Mouse (Mus musculus) MEL (cell line): ENCODE results near the gene Ndufb4. TPM values are rescaled to one million over a fixed set of nuclear protein-coding genes. Genes with fewer than 3 reads are reported as not detected.

Experiments
- DNase-seq: peaks from one replicate; pipeline ENCODE4 v3.0.0; 2011; ENCODE audit warnings: low read depth, low spot score
- H3K27ac ChIP-seq: 2 replicates; pipeline ENCODE4 v1.5.1; 2012; ENCODE audit warnings: low read depth, mild to moderate bottlenecking, control low read depth, low read length, moderate library complexity; ENCODE audit not compliant: control insufficient read depth
- H3K27me3 ChIP-seq, 2 experiments: fragments of 150-350 bp in 1 of 2; sonication (generic) in 1 of 2; 2 replicates each; pipeline ENCODE4 v1.6.1; 2012; ENCODE audit warnings: low read length in 2 of 2, mild to moderate bottlenecking in 2 of 2, improper control_type of control experiment in 1 of 2, moderate library complexity in 1 of 2; ENCODE audit not compliant: insufficient read depth in 2 of 2, control insufficient read depth in 1 of 2
- H3K36me3 ChIP-seq, 2 experiments: 2 replicates each; pipeline ENCODE4 v1.6.1; 2012 to 2014; ENCODE audit warnings: low read length in 2 of 2, improper control_type of control experiment in 1 of 2, inconsistent platforms in 1 of 2, mild to moderate bottlenecking in 1 of 2; ENCODE audit not compliant: insufficient read depth in 2 of 2, control insufficient read depth in 1 of 2
- H3K4me1 ChIP-seq, 2 experiments: fragments of 150-350 bp in 1 of 2; sonication (generic) in 1 of 2; 2 replicates each; pipeline ENCODE4 v1.6.1; 2012; ENCODE audit warnings: low read length in 2 of 2, improper control_type of control experiment in 1 of 2, mild to moderate bottlenecking in 1 of 2; ENCODE audit not compliant: insufficient read depth in 2 of 2, control insufficient read depth in 1 of 2
- H3K4me3 ChIP-seq, 2 experiments: fragments of 150-350 bp in 1 of 2; sonication (generic) in 1 of 2; 2 replicates each; pipeline ENCODE4 v1.5.1; 2012; ENCODE audit warnings: low read depth in 2 of 2, low read length in 2 of 2, mild to moderate bottlenecking in 2 of 2, moderate library complexity in 2 of 2, control low read depth in 1 of 2, improper control_type of control experiment in 1 of 2; ENCODE audit not compliant: control insufficient read depth in 1 of 2, insufficient read depth in 1 of 2
- H3K79me2 ChIP-seq: 2 replicates; pipeline ENCODE4 v1.6.1; 2012; ENCODE audit warnings: mild to moderate bottlenecking, low read length, moderate library complexity; ENCODE audit not compliant: control insufficient read depth, poor library complexity, insufficient read depth
- H3K9ac ChIP-seq: 2 replicates; pipeline ENCODE4 v1.6.1; 2012; ENCODE audit warnings: low read depth, mild to moderate bottlenecking, control low read depth, low read length, moderate library complexity; ENCODE audit not compliant: control insufficient read depth, poor library complexity, severe bottlenecking
- H3K9me3 ChIP-seq: fragments of 150-350 bp; sonication (generic); replicated peaks from 2 replicates; pipeline ENCODE4 v1.6.1; 2012; ENCODE audit warnings: mild to moderate bottlenecking, low read length, improper control_type of control experiment, moderate library complexity; ENCODE audit not compliant: insufficient read depth
- BHLHE40 ChIP-seq: IDR thresholded peaks from 2 replicates; pipeline ENCODE4 v1.6.1; 2012; ENCODE audit warnings: low read depth, mild to moderate bottlenecking, inconsistent platforms, low read length, improper control_type of control experiment, borderline replicate concordance
- CHD1 ChIP-seq: IDR thresholded peaks from 2 replicates; pipeline ENCODE4 v1.6.1; 2012; ENCODE audit warnings: low read depth, mild to moderate bottlenecking, inconsistent platforms, low read length, improper control_type of control experiment
- CTCF ChIP-seq, 3 experiments: IDR thresholded peaks in 2 of 3; conservative IDR thresholded peaks in 1 of 3; 2 replicates each; pipeline ENCODE4 v1.5.1; 2011 to 2012; ENCODE audit warnings: low read length in 3 of 3, low read depth in 2 of 3, mild to moderate bottlenecking in 2 of 3, improper control_type of control experiment in 1 of 3, inconsistent platforms in 1 of 3, mixed read lengths in 1 of 3, moderate library complexity in 1 of 3; ENCODE audit not compliant: control insufficient read depth in 1 of 3, insufficient read depth in 1 of 3, poor library complexity in 1 of 3, severe bottlenecking in 1 of 3
- GATA1 ChIP-seq: IDR thresholded peaks from 2 replicates; pipeline ENCODE4 v1.6.1; 2011; ENCODE audit warnings: low read depth, low read length, improper control_type of control experiment
- JUND ChIP-seq: IDR thresholded peaks from 2 replicates; pipeline ENCODE4 v1.6.1; 2011; ENCODE audit warnings: low read depth, mild to moderate bottlenecking, improper control_type of control experiment, low read length
- MAFK ChIP-seq: IDR thresholded peaks from 2 replicates; pipeline ENCODE4 v1.6.1; 2011; ENCODE audit warnings: low read depth, mild to moderate bottlenecking, low read length, improper control_type of control experiment, borderline replicate concordance
- MAX ChIP-seq: IDR thresholded peaks from 2 replicates; pipeline ENCODE4 v1.6.1; 2011; ENCODE audit warnings: low read length, improper control_type of control experiment
- MAZ ChIP-seq: IDR thresholded peaks from 2 replicates; pipeline ENCODE4 v1.6.1; 2012; ENCODE audit warnings: low read depth, mild to moderate bottlenecking, inconsistent platforms, low read length, improper control_type of control experiment
- MEF2A ChIP-seq: IDR thresholded peaks from 2 replicates; pipeline ENCODE4 v1.6.1; 2014; ENCODE audit warnings: low read depth, mild to moderate bottlenecking, inconsistent platforms, low read length, improper control_type of control experiment; ENCODE audit not compliant: poor library complexity, insufficient replicate concordance, severe bottlenecking; ENCODE audit errors: extremely low read depth
- MYB ChIP-seq: IDR thresholded peaks from 2 replicates; pipeline ENCODE4 v1.6.1; 2011; ENCODE audit warnings: mild to moderate bottlenecking, low read depth, low read length, improper control_type of control experiment
- NELFE ChIP-seq: IDR thresholded peaks from 2 replicates; pipeline ENCODE4 v1.6.1; 2011; ENCODE audit warnings: low read depth, low read length, improper control_type of control experiment
- NRF1 ChIP-seq: IDR thresholded peaks from 2 replicates; pipeline ENCODE4 v1.6.1; 2014; ENCODE audit warnings: low read depth, mild to moderate bottlenecking, inconsistent platforms, low read length, improper control_type of control experiment, moderate library complexity; ENCODE audit not compliant: poor library complexity, insufficient read depth, severe bottlenecking
- POLR2A ChIP-seq, 2 experiments: IDR thresholded peaks; 2 replicates each; pipeline ENCODE4 v1.6.1; 2011 to 2012; ENCODE audit warnings: low read length in 2 of 2, mild to moderate bottlenecking in 2 of 2, control low read depth in 1 of 2, improper control_type of control experiment in 1 of 2, low read depth in 1 of 2, moderate library complexity in 1 of 2; ENCODE audit not compliant: control insufficient read depth in 1 of 2, insufficient read depth in 1 of 2, poor library complexity in 1 of 2
- POLR2AphosphoS5 ChIP-seq: IDR thresholded peaks from 2 replicates; pipeline ENCODE4 v1.6.1; 2012; ENCODE audit warnings: low read depth, borderline replicate concordance, mild to moderate bottlenecking, inconsistent platforms, low read length, moderate library complexity, mixed read lengths
- RAD21 ChIP-seq: IDR thresholded peaks from 2 replicates; pipeline ENCODE4 v1.6.1; 2011; ENCODE audit warnings: mild to moderate bottlenecking, low read depth, low read length, improper control_type of control experiment
- SIN3A ChIP-seq: IDR thresholded peaks from 2 replicates; pipeline ENCODE4 v1.6.1; 2012; ENCODE audit warnings: low read length, improper control_type of control experiment, inconsistent platforms
- SMC3 ChIP-seq: IDR thresholded peaks from 2 replicates; pipeline ENCODE4 v1.6.1; 2011; ENCODE audit warnings: low read depth, low read length, improper control_type of control experiment
- USF2 ChIP-seq, 2 experiments: IDR thresholded peaks; 2 replicates each; pipeline ENCODE4 v1.6.1; 2011 to 2012; ENCODE audit warnings: improper control_type of control experiment in 2 of 2, low read length in 2 of 2, borderline replicate concordance in 1 of 2, inconsistent platforms in 1 of 2, low read depth in 1 of 2, mild to moderate bottlenecking in 1 of 2; ENCODE audit not compliant: insufficient read depth in 1 of 2
- ZC3H11A ChIP-seq: IDR thresholded peaks from 2 replicates; pipeline ENCODE4 v1.6.1; 2012; ENCODE audit warnings: low read depth, mild to moderate bottlenecking, inconsistent platforms, low read length, improper control_type of control experiment
- ZNF384 ChIP-seq: IDR thresholded peaks from 2 replicates; pipeline ENCODE4 v1.6.1; 2012; ENCODE audit warnings: low read depth, mild to moderate bottlenecking, inconsistent platforms, low read length, improper control_type of control experiment
- polyA plus RNA-seq, 2 experiments: library from polyadenylated mRNA; stranded (reverse) in 1 of 2; unstranded in 1 of 2; fragments of >175 nt in 1 of 2; fragments of >200 nt in 1 of 2; gene quantifications; 2 replicates each; pipeline versions ENCODE4 v1.2.1 to v1.2.4; 2012; ENCODE audit warnings: low replicate concordance in 2 of 2, low read depth in 1 of 2; ENCODE audit not compliant: insufficient read length in 2 of 2, insufficient read depth in 1 of 2, missing spikeins in 1 of 2
- total RNA-seq: library from RNA; depleted of rRNA; stranded (reverse); fragments of 300-350 nt; gene quantifications from 2 replicates; pipeline ENCODE4 v1.2.3, GENCODE M21; 2012

Ndufb4 gene
- total and polyA plus RNA-seq, 3 experiments = 28.9 to 48.0 TPM; not detected in 1

DNA sequence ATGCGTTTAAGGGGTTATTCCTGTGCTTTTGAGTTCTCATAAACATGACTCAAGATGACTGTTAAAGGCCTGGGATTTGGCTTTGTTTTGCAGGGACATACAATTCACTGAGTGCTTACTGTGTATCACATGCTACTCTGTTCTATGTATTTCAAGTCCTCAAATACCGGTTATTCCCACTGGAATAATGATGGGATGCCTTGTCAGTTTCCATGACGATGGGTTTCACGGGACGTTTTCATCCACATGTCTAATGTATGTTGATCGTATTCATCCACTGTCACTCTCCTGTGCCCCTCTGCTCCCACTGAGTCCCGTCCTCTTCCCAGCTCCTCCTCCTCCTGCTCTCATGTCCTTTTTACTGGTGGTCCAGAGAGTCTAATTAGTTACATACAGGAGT, 2.5 kb upstream of the Ndufb4 start:
- H3K4me1 ChIP-seq = peaks cover 5 to 9% of the 10 kb centered on the region in 2 experiments; a peak in 3 of 4 replicates
- H3K9me3 ChIP-seq = no peaks in the 10 kb centered on the region
- peaks cover 16% of the 10 kb centered on the region for H3K79me2 ChIP-seq
- TF ChIP-seq CTCF (IDR thresholded peaks at IDR 0.05 in 2 of 3, conservative IDR thresholded peaks at IDR 0.05 in 1 of 3; ENCODE audit: control insufficient read depth in 1 of 3, insufficient read depth in 1 of 3, low read depth in 2 of 3, low read length in 3 of 3, poor library complexity in 1 of 3, severe bottlenecking in 1 of 3) (no peak), USF2 (IDR thresholded peaks at IDR 0.05; ENCODE audit: borderline replicate concordance in 1 of 2, insufficient read depth in 1 of 2, low read depth in 1 of 2, low read length in 2 of 2) (no peak), RAD21 (no peak), MAZ (no peak), NELFE (no peak), JUND (no peak), POLR2A (IDR thresholded peaks at IDR 0.05; ENCODE audit: control insufficient read depth in 1 of 2, insufficient read depth in 1 of 2, low read depth in 1 of 2, low read length in 2 of 2, poor library complexity in 1 of 2) (no peak), MAX (no peak), BHLHE40 (no peak)
- no peak overlapping the region for H3K27ac ChIP-seq
- H3K4me3 ChIP-seq = no peak overlapping the region
- no peaks in the 10 kb centered on the region for H3K27me3 ChIP-seq
- peaks cover 0 to 19% of the 10 kb centered on the region in 2 experiments; a peak in 2 of 4 replicates for H3K36me3 ChIP-seq
- DNase-seq = no peak
- no peak overlapping the region for H3K9ac ChIP-seq

DNA sequence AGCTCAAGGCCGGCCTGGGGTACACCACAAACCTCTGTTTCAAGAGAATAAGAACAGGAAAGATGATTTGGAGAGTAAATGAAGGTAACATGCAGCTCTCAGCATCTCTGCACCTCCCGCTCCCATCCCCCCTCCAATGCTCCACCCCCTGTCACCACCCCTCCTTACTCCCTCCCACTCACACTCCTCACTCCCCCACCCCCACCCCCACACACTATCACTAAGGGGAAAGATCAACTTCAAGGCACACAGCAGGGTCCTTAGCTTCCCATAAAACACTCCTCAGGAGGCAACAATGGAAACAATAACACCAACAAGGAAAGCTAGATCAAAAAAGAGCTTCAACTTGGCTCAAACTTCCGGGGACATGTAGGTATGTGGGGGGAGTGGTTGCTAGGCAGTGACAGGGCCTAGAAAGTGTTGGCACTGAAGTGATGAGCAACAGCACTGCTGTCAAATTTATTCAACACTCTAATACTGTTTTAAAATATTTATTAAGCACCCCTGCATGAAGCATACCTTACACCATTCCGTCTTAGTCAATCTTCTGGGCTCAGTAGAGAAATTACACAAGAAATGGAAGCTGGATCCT, 1.6 kb upstream of the Ndufb4 start:
- H3K79me2 ChIP-seq = peaks cover 23% of the 10 kb centered on the region

More for the DNA sequence above, 1.6 kb upstream of the Ndufb4 start:
- DNase-seq = no peak
- Histone ChIP-seq H3K4me1 (peaks cover 5 to 9% of the 10 kb centered on the region in 2 experiments; a peak in 3 of 4 replicates), H3K9me3 (no peaks in the 10 kb centered on the region), H3K27ac (no peak overlapping the region), H3K4me3 (no peak overlapping the region), H3K27me3 (no peaks in the 10 kb centered on the region), H3K9ac (no peak overlapping the region), H3K36me3 (peaks cover 2 to 21% of the 10 kb centered on the region in 2 experiments; a peak in 3 of 4 replicates)
- TF ChIP-seq ZNF384 (no peak), MYB (no peak), POLR2AphosphoS5 (no peak), NRF1 (no peak), SMC3 (no peak), CHD1 (no peak), ZC3H11A (no peak), GATA1 (no peak), SIN3A (no peak), NELFE (no peak), MAFK (no peak), MEF2A (no peak)
